Mouse (Mus musculus): ENCODE data around the gene Clpb. TPM values are rescaled to one million over a fixed set of nuclear protein-coding genes. Genes with fewer than 3 reads are reported as not detected.

Clpb gene
- polyA plus RNA-seq, 1 experiment from 2014 or later: 53.3 TPM

DNA sequence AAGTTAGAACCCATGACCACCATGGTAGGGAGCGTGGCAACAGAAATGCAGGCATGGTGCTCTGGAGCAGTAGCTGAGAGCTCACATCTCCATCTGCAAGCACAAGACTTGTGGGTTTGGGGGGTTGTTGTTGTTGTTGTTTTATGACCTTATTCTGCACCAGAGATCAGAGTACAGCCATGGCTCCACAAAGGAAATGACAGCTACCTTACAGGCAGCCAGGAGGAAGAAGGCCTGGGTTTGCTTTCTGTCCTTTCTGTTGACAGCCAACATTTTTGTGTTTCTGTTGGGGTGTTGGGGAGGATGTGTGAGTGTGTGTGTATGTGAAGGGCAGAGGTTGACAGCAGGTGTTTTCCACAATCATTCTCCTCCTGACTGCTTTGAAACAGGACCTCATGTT, 71.9 kb downstream of the Clpb start:
- H3K9me3 ChIP-seq (ENCODE audit: control insufficient read depth, low read length): no peaks in the 10 kb centered on the region
- no peaks in the 10 kb centered on the region for H3K4me1 ChIP-seq (ENCODE audit: control insufficient read depth, insufficient read depth, low read length)
- H3K9ac ChIP-seq (ENCODE audit: low read depth, low read length): no peak overlapping the region
- no peak for ATAC-seq
- no peaks in the 10 kb centered on the region for H3K27me3 ChIP-seq (replicated peaks; ENCODE audit: control insufficient read depth, insufficient read depth, low read length)
- H3K4me2 ChIP-seq (ENCODE audit: low read depth, low read length): no peak overlapping the region
- no peak overlapping the region for H3K27ac ChIP-seq (ENCODE audit: low read length)
- no peaks in the 10 kb centered on the region for H3K36me3 ChIP-seq (ENCODE audit: control insufficient read depth, insufficient read depth, low read length)
- no peak overlapping the region for H3K4me3 ChIP-seq (ENCODE audit: low read length)
- WGBS: 97% methylated on average over 1 of the region's 1 CpGs

DNA sequence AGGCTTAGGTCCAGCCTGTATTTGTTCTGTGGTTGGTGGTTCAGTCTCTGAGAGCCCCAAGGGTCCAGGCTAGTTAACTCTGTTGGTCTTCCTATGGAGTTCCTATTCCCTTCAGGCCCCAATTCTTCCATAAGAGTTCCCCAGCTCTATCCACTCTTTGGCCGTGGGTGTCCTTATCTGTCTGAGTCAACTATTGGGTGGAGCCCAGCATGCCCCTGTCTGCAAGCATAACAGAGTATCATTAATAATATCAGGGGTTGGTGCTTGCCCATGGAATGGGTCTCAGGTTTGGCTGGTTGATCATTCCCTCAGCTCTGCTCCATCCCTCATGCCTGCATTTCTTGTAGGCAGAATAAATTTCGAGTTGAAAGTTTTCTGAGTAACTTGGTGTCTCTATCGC, 74.3 kb downstream of the Clpb start:
- H3K36me3 ChIP-seq (ENCODE audit: control insufficient read depth, insufficient read depth, low read length): no peaks in the 10 kb centered on the region
- no peak overlapping the region for H3K4me2 ChIP-seq (ENCODE audit: low read depth, low read length)
- H3K9me3 ChIP-seq (ENCODE audit: control insufficient read depth, low read length): no peaks in the 10 kb centered on the region
- H3K4me1 ChIP-seq (ENCODE audit: control insufficient read depth, insufficient read depth, low read length): no peaks in the 10 kb centered on the region
- H3K9ac ChIP-seq (ENCODE audit: low read depth, low read length): no peak overlapping the region
- ATAC-seq: no peak
- no peak overlapping the region for H3K27ac ChIP-seq (ENCODE audit: low read length)
- H3K4me3 ChIP-seq (ENCODE audit: low read length): no peak overlapping the region
- no peaks in the 10 kb centered on the region for H3K27me3 ChIP-seq (replicated peaks; ENCODE audit: control insufficient read depth, insufficient read depth, low read length)
- WGBS: 67% methylated on average over 3 of the region's 3 CpGs

DNA sequence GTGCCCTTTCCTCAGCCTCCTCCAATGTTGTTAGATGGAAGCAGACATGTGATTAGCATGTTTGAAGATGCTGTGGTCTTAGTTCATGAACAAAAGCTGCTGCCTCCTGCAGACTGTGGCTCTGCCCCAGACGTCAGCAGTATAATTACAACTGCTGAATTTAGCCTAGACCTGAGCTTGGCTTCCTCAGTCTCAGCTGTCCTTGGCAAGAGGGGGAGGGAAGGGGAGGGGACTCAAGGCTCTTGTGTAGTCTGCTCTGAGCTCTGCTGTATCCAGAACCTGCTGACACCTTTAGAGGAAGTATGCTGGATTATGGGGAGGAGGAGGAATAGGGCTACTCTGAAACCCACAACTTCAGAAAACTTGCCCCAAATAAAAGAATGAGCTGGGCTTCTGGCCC, 76.2 kb downstream of the Clpb start:
- Histone ChIP-seq H3K4me3 (ENCODE audit: low read length) (no peak overlapping the region), H3K9ac (ENCODE audit: low read depth, low read length) (no peak overlapping the region), H3K27me3 (replicated peaks; ENCODE audit: control insufficient read depth, insufficient read depth, low read length) (no peaks in the 10 kb centered on the region), H3K9me3 (ENCODE audit: control insufficient read depth, low read length) (no peaks in the 10 kb centered on the region), H3K4me1 (ENCODE audit: control insufficient read depth, insufficient read depth, low read length) (0 out of 2 replicates have a peak, but pooled peaks cover 3% of the 10 kb centered on the region), H3K27ac (ENCODE audit: low read length) (no peak overlapping the region), H3K36me3 (ENCODE audit: control insufficient read depth, insufficient read depth, low read length) (no peaks in the 10 kb centered on the region), H3K4me2 (ENCODE audit: low read depth, low read length) (no peak overlapping the region)
- ATAC-seq: no peak
- 29% methylated on average over 1 of the region's 1 CpGs for WGBS

DNA sequence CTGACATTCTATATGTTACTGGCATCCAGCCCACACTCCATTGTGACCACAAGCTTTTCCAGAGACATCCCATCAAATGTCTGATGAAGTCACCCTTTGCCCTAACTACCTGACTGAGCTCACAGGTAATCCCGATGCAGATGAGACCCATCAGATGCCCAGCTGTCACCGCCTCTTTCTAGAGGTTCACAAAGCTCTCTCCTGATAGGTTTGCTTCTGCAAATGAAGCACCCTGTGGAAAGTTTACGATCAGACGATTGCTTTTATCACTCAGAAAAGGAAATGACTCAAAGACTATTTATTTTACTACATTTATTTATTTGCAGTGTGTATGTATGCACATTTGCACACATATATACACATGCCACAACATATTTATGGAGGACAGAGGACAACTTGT, 80.1 kb downstream of the Clpb start:
- no peak for ATAC-seq
- WGBS: 42% methylated on average over 4 of the region's 4 CpGs
- H3K36me3 ChIP-seq (ENCODE audit: control insufficient read depth, insufficient read depth, low read length): no peaks in the 10 kb centered on the region
- H3K4me1 ChIP-seq (ENCODE audit: control insufficient read depth, insufficient read depth, low read length): 0 out of 2 replicates have a peak, but pooled peaks cover 3% of the 10 kb centered on the region
- H3K4me2 ChIP-seq (ENCODE audit: low read depth, low read length): no peak overlapping the region
- no peaks in the 10 kb centered on the region for H3K27me3 ChIP-seq (replicated peaks; ENCODE audit: control insufficient read depth, insufficient read depth, low read length)
- H3K9me3 ChIP-seq (ENCODE audit: control insufficient read depth, low read length): no peaks in the 10 kb centered on the region
- no peak overlapping the region for H3K4me3 ChIP-seq (ENCODE audit: low read length)
- no peak overlapping the region for H3K27ac ChIP-seq (ENCODE audit: low read length)
- H3K9ac ChIP-seq (ENCODE audit: low read depth, low read length): no peak overlapping the region

DNA sequence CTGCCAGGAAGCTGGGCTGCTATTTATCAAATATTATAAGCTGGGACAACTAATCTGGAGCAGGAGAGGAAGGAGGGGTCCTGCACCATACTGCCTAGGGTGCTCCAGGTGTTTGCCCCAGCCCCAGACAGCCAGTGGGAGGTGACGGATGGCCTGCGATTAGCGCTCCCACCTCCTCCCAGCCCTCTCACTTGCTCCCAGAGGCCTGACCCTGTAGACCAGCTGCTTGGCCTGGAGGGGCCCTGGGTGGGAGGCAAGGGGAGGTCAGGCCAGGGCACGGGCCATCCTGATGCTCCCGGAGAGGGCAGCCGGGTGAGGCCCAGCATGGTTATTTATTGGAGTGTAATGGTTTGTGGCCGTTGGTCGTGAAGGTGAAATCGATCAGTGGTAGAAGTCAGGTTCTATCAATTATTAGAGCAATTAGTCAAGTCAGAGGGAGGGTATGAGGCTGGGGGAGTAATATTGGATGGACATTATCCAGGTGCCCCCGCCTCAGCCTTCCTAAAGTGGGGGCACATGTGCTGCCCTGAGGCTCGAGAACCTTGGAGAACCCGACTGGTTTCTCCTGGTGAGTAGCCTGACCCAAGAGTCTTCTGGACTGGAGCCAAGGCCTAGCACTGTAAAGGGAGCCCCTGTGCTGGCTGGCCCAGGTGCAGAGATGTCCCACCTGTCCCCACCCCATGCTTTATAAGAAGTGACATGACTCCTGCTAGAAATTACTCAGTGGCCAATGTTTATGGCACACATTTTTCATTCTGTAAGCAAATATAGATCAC, 83.3 kb downstream of the Clpb start:
- no peaks in the 10 kb centered on the region for H3K27me3 ChIP-seq (replicated peaks; ENCODE audit: control insufficient read depth, insufficient read depth, low read length)
- no peak overlapping the region for H3K27ac ChIP-seq (ENCODE audit: low read length)
- H3K4me3 ChIP-seq (ENCODE audit: low read length): no peak overlapping the region
- ATAC-seq: no peak
- no peaks in the 10 kb centered on the region for H3K36me3 ChIP-seq (ENCODE audit: control insufficient read depth, insufficient read depth, low read length)
- H3K4me2 ChIP-seq (ENCODE audit: low read depth, low read length): no peak overlapping the region
- no peaks in the 10 kb centered on the region for H3K9me3 ChIP-seq (ENCODE audit: control insufficient read depth, low read length)
- H3K4me1 ChIP-seq (ENCODE audit: control insufficient read depth, insufficient read depth, low read length): peaks cover 7% of the 10 kb centered on the region; the same call in 1 of the 2 replicates
- no peak overlapping the region for H3K9ac ChIP-seq (ENCODE audit: low read depth, low read length)
- 61% methylated on average over 12 of the region's 12 CpGs for WGBS

DNA sequence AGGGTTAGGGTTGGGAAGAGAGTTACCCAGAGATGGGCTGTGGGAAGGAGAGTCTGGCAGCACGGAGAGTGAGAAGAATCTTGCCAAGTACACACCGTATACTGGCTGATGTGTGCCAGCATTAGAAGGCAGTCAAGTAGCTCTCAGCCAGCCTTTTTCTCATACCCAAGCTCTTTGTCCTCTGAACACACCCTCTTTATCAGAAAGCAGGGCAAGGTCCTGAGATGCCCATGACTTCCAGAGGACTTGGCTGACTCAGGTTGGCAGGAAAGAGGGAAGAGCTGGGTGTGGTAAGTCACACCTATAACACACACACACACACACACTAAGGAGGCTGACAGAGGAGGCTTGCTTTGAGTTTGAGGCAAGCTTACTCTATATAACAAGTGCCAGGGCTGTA, 86.8 kb downstream of the Clpb start:
- Histone ChIP-seq H3K9ac (ENCODE audit: low read depth, low read length) (no peak overlapping the region), H3K4me2 (ENCODE audit: low read depth, low read length) (peak overlapping the region; percentile 3; the same call in 1 of the 2 replicates), H3K9me3 (ENCODE audit: control insufficient read depth, low read length) (no peaks in the 10 kb centered on the region), H3K27ac (ENCODE audit: low read length) (peak overlapping the region; percentile 76), H3K4me3 (ENCODE audit: low read length) (no peak overlapping the region), H3K27me3 (replicated peaks; ENCODE audit: control insufficient read depth, insufficient read depth, low read length) (no peaks in the 10 kb centered on the region), H3K36me3 (ENCODE audit: control insufficient read depth, insufficient read depth, low read length) (no peaks in the 10 kb centered on the region), H3K4me1 (ENCODE audit: control insufficient read depth, insufficient read depth, low read length) (peaks cover 4% of the 10 kb centered on the region; the same call in 1 of the 2 replicates)
- peak; percentile 95 for ATAC-seq
- WGBS: 66% methylated on average over 2 of the region's 2 CpGs

DNA sequence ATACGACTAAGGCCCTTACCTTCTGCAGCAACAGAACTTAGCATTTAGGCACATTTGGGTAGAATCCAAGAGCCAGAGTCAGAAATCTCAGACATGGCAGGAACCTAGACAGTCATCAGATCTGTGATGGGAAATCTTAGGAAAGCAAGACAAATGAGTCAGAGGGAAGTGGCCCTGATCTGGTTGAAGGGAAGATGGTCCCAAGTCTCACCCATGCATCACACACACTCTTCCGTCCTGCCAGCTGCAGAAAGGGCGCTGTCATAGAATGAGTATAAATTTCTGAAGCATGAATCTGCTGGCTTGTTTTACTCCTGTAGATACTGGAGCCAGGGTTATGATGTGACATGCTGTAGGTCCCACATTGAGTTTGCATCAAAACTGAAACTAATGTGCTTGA, 88.9 kb downstream of the Clpb start:
- WGBS: 94% methylated on average over 3 of the region's 3 CpGs
- Histone ChIP-seq H3K4me3 (ENCODE audit: low read length) (no peak overlapping the region), H3K27me3 (replicated peaks; ENCODE audit: control insufficient read depth, insufficient read depth, low read length) (no peaks in the 10 kb centered on the region), H3K9me3 (ENCODE audit: control insufficient read depth, low read length) (no peaks in the 10 kb centered on the region), H3K36me3 (ENCODE audit: control insufficient read depth, insufficient read depth, low read length) (no peaks in the 10 kb centered on the region), H3K4me2 (ENCODE audit: low read depth, low read length) (no peak overlapping the region), H3K9ac (ENCODE audit: low read depth, low read length) (no peak overlapping the region), H3K27ac (ENCODE audit: low read length) (no peak overlapping the region), H3K4me1 (ENCODE audit: control insufficient read depth, insufficient read depth, low read length) (peaks cover 4% of the 10 kb centered on the region; the same call in 1 of the 2 replicates)
- ATAC-seq: no peak

DNA sequence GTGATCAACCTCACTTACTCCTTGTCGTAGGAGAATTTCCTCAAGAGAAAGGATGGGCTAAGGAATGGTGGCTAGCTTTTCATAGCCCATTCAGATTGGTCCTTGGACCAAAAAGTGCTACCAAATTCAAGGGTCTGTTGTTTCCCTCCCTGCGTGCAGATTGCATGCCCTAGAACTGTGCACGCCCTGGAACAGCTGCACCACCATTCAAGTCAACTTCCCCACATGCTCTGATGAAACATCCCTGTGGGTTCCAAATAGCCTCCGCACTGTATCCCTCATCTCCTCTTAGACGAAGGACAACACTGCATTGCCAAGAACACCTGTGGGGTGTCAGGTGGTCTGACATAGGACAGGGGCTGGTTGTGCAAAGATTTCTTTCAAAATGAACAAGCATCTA, 90.1 kb downstream of the Clpb start:
- H3K27ac ChIP-seq (ENCODE audit: low read length): no peak overlapping the region
- H3K9ac ChIP-seq (ENCODE audit: low read depth, low read length): no peak overlapping the region
- no peaks in the 10 kb centered on the region for H3K36me3 ChIP-seq (ENCODE audit: control insufficient read depth, insufficient read depth, low read length)
- no peak overlapping the region for H3K4me3 ChIP-seq (ENCODE audit: low read length)
- H3K4me1 ChIP-seq (ENCODE audit: control insufficient read depth, insufficient read depth, low read length): peaks cover 4% of the 10 kb centered on the region; the same call in 1 of the 2 replicates
- H3K27me3 ChIP-seq (replicated peaks; ENCODE audit: control insufficient read depth, insufficient read depth, low read length): no peaks in the 10 kb centered on the region
- no peaks in the 10 kb centered on the region for H3K9me3 ChIP-seq (ENCODE audit: control insufficient read depth, low read length)
- 92% methylated on average over 5 of the region's 5 CpGs for WGBS
- H3K4me2 ChIP-seq (ENCODE audit: low read depth, low read length): no peak overlapping the region
- ATAC-seq: no peak

DNA sequence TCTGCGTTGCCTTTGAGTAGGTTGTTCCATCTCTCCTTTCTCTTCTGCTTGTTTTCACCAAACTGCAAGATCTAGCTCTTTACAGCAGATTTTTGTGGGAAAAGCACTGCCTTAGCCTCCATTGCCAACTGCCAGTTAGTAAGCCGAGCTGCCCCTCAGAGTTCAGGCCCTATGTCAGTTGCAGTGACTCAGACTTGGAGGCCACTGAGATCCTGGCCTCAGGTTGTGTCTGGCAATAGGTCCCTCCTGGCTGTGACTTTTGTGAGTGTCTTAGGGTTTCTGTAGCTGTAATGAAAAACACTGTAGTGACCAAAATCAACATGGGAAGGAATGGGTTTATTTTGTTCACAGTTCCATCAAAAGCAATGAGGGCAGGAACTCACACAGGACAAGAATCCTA, 91.0 kb downstream of the Clpb start:
- H3K9me3 ChIP-seq (ENCODE audit: control insufficient read depth, low read length): no peaks in the 10 kb centered on the region
- no peaks in the 10 kb centered on the region for H3K27me3 ChIP-seq (replicated peaks; ENCODE audit: control insufficient read depth, insufficient read depth, low read length)
- no peaks in the 10 kb centered on the region for H3K36me3 ChIP-seq (ENCODE audit: control insufficient read depth, insufficient read depth, low read length)
- no peak overlapping the region for H3K9ac ChIP-seq (ENCODE audit: low read depth, low read length)
- no peak overlapping the region for H3K4me2 ChIP-seq (ENCODE audit: low read depth, low read length)
- no peak overlapping the region for H3K4me3 ChIP-seq (ENCODE audit: low read length)
- no peak overlapping the region for H3K27ac ChIP-seq (ENCODE audit: low read length)
- ATAC-seq: no peak
- peaks cover 4% of the 10 kb centered on the region; the same call in 1 of the 2 replicates for H3K4me1 ChIP-seq (ENCODE audit: control insufficient read depth, insufficient read depth, low read length)
- WGBS: 82% methylated on average over 2 of the region's 2 CpGs

DNA sequence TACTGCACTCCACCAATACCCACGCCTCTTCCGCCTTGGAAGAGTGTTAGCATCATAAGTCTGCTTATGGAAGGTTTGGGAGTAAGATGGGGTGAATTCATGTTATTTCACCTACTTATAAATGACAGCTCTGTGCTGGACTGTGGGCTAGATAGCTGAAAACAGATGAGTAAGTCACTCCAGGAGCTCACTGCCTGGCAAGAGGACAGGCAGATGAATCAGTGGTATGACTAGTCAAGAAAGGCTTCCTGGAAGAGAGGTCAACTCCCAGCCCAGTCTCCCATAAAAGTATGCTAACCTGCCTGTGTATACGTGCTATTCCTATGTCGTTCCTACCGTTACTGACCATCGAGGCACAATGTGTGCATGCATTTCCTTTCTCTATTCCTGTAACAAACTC, 91.9 kb downstream of the Clpb start:
- Histone ChIP-seq H3K36me3 (ENCODE audit: control insufficient read depth, insufficient read depth, low read length) (no peaks in the 10 kb centered on the region), H3K4me2 (ENCODE audit: low read depth, low read length) (no peak overlapping the region), H3K4me3 (ENCODE audit: low read length) (no peak overlapping the region), H3K9me3 (ENCODE audit: control insufficient read depth, low read length) (no peaks in the 10 kb centered on the region), H3K27me3 (replicated peaks; ENCODE audit: control insufficient read depth, insufficient read depth, low read length) (no peaks in the 10 kb centered on the region), H3K4me1 (ENCODE audit: control insufficient read depth, insufficient read depth, low read length) (no peaks in the 10 kb centered on the region; the same call in 1 of the 2 replicates), H3K9ac (ENCODE audit: low read depth, low read length) (no peak overlapping the region), H3K27ac (ENCODE audit: low read length) (no peak overlapping the region)
- WGBS: 90% methylated on average over 6 of the region's 6 CpGs
- ATAC-seq: no peak
